Mouse (Mus musculus) spleen, postnatal 10 days (tissue): ENCODE results near the gene Gm28038.

Experiments used
- DNase-seq, 2 experiments: peaks; one replicate each; pipeline ENCODE4 v3.0.0; 2021 to 2022; ENCODE audit warnings: low spot score in 2 of 2

The Gm28038 gene

GRCm38 (mm10) chr2:30280743-30281142 is at the start of gene Gm28038:
TSS of gene Gm28038 (plus strand) at chr2:30281043.
- no peak for DNase-seq

GRCm38 (mm10) chr2:30235593-30235992 is 45.2 kb upstream of the Gm28038 start:
- no peak for DNase-seq

DNA sequence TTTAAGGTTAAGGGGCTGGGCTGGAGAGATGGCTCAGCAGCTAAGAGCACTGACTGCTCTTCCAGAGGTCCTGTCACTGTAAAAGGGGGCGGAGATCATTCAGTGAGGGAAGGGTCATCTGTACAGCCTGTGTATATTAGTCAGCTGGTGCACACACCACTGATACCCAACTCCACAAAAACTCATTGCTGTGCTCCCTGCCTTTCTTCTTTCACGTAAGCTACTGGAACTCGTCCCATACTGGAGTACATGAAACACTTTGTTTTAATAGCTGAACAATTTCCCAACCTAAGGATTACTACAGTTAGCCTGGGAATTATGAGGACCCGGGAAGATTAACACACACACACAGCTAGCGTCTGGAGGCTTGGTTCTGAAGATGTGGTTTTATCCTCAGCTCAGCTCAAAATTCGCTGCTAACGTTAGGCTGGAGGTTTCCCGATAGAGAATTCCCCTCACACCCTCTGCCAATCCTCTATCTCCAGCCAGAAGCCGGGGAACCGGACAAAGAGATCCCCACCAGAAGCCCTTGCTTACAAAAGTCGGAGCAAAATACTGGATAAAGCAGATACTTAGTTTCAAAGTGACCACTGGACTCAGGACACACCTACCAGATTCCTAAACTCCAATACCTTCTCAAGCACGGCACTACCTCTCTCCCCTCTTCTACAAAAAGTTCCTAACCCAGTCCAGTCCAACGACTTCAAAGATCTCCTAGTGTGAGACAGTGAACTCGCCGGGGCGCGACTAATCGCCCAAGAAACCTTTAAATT is 44.2 kb upstream of the Gm28038 start:
- no peak for DNase-seq

DNA sequence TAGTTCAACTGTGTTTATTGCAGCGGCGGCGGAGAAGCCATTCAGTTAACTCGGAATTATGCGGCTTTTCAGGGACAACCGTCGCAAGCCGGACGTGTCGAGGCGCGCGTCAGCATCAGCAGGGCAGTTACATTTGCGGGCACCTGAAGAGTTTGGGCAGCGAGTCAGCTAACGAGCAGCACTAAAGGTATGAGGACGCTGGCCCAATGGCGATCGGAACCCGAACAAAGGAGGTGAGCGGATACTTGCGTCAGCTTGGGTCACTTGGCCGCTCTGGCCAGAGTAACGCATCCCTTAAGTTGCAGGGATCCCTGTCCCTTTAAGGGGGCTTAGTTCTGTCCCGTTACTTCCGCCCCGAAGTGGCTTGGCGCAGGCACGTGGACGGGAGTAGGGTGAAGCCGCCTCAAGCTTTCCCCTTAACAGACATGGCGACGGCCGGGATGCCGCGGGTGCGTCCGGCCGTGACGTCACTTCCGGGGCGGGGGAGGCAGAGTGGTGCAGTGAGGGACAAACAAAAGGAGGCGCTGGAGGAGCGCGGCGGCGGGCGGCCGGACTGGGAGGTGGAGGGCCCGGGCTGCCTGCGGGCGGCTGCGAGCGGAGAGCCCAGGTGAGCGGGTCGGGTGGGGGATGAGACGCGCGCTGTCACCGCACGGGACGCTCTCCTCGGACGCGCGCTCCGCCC is 43.5 kb upstream of the Gm28038 start, which contains the start of gene Lrrc8a:
Gene Lrrc8a (plus strand): TSS at position 517 of the 682 bp plus-strand sequence.
- DNase-seq, result peak; percentile 99 to 100

DNA sequence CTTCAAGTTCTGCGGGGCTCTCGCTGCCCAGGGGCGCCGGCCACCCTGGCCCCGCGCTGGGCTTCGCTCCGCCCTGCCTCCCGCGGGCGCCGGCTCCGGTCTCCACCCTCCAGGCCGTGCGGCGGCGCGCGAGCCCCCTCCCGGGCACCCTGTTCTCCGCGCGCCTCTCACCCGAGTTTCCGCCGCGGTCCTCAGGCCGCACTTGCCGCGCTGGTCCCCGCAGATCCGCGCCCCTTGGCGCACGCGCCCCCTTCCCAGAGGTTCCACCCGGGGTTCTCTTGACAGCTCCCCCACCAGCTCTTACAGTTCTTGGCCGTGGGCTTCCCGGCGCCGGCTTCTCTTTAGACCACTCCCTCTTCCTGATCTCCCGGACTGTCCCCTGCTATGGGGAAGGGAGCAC is 43.0 kb upstream of the Gm28038 start:
- DNase-seq, result peak; percentile 70 to 77

GRCm38 (mm10) chr2:30238906-30239465 is 41.9 kb upstream of the Gm28038 start:
- no peak for DNase-seq

DNA sequence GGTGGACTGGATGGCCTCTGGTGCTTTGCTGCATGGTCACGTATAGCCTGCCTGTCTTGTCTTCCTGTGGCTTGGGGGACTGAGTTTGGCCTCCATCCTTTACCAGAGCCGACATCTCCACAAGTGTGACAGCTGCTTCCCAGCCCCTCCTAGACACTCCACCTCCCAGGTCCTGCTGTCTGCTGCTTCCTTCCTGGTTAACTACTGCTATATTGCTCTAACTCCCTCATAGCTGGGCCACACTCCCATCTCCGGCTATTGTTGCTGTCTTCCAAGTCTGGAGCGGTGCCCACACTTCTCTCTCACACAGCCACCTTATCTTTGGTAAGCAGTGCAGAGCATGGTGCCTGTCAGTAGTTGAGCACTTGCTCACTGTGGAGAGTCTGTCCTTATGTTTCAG is 41.1 kb upstream of the Gm28038 start:
- DNase-seq, result peak; percentile 50 to 75

- DNase-seq, result no peak
Observed at GRCm38 (mm10) chr2:30240267-30240666, 40.6 kb upstream of the Gm28038 start, which contains the start of gene Gm28035. TSS of gene Gm28035 (plus strand) at chr2:30240567.

- DNase-seq, result no peak
Observed at GRCm38 (mm10) chr2:30242509-30242908, 38.3 kb upstream of the Gm28038 start.

GRCm38 (mm10) chr2:30243391-30243790 is 37.5 kb upstream of the Gm28038 start:
- DNase-seq, result no peak

DNA sequence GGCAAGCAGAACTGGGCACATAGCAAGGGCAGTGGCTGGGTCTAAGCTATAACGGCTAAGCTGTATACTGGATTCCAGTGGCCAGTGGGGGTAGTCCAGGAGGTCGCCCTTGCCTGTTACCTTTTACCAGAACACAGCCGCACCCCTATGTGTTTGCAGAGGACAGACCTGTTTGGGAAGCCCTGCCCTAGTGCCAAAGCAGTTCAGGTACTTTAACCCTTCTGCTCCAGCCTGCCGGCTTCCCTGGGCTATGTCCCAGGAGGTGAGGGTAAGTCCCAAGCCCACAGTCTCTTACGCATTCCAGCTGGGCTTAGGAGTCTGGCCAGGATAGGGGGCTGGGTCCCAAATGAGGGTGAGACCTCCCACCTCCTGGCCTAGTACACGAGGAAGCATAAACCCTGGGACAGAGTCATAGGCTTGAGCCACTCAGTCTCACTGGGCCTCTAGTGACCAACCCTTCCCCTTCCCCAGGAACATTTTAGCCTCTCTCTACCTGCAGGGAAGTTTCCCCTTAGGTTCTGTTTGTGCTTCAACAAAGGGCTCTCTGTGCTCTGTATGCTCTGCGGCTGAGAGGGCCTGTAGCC is 36.2 kb upstream of the Gm28038 start:
- DNase-seq, result no peak

DNA sequence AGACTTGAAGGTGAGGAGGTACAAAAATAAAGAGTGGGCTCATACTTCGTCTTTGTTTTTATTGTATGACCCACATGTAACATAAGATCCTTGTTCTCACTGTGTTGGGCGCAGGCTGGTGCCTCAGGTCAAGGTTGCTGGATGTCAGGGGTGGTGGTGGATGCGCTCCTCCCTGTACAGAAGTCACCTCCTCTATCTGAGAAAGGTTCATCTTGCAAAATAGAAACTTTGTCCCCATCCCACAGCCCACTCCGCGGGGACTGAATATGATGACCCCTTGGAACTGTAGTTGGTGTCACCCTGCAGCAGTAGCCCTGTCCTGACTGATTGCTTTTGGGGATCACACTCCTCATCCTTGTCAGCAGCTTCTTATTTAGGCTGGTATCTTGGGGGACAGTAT is 33.8 kb upstream of the Gm28038 start:
- DNase-seq, result no peak

DNA sequence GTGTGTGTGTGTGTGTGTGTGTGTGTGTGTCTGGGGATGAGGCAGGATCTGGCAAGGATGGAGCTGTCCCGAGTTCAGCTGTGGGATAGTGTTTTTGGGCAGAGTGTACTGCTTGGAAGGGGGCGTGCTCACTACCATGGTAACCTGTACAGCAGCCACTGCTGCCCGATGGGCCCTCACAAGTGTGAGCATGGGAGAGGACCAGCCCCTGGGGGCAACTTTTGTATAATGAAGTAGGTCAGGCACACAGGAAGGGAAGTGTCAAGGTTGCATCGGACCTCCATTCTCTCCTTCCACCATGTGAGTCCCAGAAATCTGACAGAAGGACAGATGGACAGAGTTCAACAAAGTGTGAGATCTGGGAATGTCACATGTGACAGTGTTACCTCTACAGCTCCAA is 33.2 kb upstream of the Gm28038 start:
- no peak for DNase-seq

GRCm38 (mm10) chr2:30249182-30249581 is 31.7 kb upstream of the Gm28038 start:
- no peak for DNase-seq

DNA sequence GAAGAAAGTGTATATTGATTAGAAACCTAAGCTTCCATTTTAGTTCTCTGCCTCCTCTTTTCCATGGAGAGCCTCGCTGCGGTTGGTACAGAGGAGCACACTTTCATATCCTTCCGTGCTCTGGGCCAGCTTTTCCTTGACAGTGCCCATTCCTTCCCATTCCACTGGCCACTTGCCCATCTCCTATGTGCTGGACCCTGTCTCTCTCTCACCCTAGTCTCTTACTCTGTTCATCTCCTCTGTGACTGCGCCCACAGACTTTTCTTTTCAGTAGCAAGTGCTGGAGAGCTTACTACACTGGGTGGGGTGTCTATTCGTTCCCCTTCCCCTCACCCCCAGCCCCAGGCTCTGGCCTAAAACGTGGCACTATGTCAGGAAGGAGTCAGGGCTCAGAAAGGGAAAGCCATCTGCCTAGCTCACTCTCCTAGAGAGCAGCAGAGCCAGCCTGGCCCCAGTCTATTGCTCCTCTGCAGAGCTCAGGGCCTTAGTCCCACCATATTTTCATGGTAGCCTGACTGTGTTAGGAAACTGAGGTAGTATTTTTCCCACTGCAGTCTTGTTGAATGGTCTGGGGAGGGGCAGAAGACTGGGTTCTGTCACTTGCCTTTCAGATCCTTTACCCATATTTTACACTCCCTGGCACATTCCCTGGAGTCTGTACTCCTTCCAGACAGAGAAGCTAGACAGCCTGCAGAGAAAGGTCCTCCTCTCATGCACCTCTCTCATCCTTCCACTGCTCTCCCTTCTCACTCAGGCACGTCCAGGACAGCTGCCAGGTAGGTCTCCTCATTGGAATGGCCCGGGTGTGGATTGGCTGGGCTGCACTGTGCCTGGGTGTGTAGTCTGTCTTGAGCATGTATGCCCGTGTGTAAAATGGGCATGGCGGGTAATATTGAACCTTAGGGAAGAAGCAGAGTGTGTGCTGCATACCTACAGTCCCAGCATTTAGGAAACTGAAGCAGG is 30.4 kb upstream of the Gm28038 start:
- DNase-seq, result no peak

DNA sequence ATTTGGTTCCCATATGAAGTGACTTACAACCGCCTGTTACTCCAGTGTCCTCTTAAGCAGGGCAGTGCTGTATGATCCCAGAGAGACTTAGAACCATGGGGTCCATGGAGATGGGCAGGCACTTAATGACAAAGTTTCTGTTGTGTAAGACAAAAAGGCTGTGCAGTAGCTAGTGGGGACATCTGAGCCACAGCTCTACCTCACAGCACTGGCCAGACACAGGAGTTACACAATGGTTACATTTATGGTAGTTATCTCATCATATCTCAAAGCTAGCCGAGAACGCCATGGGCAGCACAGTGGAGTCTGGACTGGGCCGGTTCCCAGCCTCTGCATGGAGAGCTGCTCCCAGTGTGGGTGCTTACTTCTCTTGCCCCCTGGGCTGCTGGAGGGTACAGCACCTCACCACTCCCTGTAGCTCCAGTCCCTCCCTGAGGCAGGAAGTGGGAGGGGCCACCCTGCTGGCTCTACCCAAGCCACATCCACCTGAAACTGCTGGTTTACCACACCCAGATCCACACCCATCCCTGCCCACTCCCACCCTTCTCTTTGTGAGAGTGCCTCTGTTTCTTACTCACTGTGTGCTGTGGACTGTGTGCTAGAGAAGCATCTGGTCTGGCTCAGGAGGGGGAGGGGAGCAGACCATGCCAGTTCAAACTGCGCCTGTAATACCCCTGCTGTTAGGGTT is 29.3 kb upstream of the Gm28038 start:
- DNase-seq, result peak; percentile 40 to 78

- DNase-seq, result no peak
Observed at GRCm38 (mm10) chr2:30252521-30252920, 28.3 kb upstream of the Gm28038 start.

DNA sequence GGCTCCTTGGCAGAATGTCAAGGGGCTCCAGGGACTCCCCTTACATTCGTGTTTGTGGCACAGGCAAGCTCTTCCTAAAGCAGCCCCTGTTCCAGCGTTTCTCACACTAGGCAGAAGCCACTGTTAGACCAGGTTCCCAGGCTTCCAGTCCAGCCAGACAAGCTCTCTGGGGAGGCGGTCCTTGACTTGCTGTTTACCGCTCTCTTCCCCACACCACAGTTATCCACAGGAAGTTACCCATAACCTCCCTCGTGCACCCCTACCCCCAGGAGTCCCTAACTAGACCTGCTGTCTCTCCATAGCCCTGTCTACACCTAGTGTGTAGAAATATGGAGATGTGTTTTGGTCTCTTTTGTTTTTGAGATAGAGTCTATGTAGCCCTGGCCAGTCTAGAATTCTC is 27.0 kb upstream of the Gm28038 start:
- no peak for DNase-seq

DNA sequence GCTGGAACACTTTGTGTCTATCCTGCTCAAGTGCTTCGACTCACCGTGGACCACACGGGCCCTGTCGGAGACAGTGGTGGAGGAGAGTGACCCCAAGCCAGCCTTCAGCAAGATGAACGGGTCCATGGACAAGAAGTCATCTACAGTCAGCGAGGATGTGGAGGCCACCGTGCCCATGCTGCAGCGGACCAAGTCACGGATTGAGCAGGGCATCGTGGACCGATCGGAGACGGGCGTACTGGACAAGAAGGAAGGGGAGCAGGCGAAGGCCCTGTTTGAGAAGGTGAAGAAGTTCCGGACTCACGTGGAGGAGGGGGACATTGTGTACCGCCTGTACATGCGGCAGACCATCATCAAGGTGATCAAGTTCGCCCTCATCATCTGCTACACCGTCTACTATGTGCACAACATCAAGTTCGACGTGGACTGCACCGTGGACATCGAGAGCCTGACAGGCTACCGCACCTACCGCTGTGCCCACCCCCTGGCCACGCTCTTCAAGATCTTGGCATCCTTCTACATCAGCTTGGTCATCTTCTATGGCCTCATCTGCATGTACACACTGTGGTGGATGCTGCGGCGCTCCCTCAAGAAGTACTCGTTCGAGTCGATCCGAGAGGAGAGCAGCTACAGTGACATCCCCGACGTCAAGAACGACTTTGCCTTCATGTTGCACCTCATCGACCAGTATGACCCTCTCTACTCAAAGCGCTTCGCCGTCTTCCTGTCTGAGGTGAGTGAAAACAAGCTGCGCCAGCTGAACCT is 25.0 kb upstream of the Gm28038 start:
- no peak for DNase-seq
